ENCODE assay signal across 15 mouse cellular contexts in the genomic region with DNA sequence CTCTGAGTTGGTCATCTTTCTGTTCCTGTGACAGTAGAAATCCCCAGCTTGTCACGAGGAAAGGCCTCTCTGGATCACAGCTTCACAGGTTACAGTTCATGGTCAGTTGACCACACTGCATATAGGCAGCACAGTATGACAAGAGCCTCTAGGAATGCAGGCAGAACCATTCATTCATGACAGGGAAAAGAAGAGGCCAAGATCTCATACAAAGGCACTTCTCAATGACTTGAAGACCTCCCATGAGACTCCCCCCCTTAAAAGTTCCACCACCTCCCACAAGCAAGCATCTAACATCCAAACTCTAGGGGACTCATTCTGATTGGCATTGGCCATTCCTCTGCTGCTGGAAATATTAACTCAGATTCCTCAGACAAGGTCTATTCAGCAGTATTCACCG. TPM values are rescaled to one million over a fixed set of nuclear protein-coding genes. Genes with fewer than 3 reads are reported as not detected.
DNase-seq lines count a peak whose midpoint lies in the region; ATAC-seq and TF ChIP-seq lines count a peak whose summit lies in the region.
"Had no signal": no experiment of that assay in that cellular context is flagged by ENCODE, and none has a peak within 500 bp of the region (broad histone marks: within the 10 kb centered on the region; RNA-seq: fewer than 3 reads in every experiment).

No protein-coding gene starts in this region.

- no peaks in the 10 kb centered on the region for H3K9me3 ChIP-seq in heart, embryonic 15.5 days (replicated peaks)
- H3K9me3 ChIP-seq in heart, embryonic 11.5 days (replicated peaks; ENCODE audit: control insufficient read depth, low read length), result no peaks in the 10 kb centered on the region
- no peaks in the 10 kb centered on the region for H3K9me3 ChIP-seq in limb, embryonic 12.5 days
- no peaks in the 10 kb centered on the region for H3K9me3 ChIP-seq in midbrain, embryonic 14.5 days (ENCODE audit: control insufficient read depth, low read length)
- H3K9me3 ChIP-seq: G1E; midbrain, embryonic 13.5 days; neural tube, embryonic 12.5 days had no signal

- no peaks in the 10 kb centered on the region for H3K36me3 ChIP-seq in heart, embryonic 15.5 days
- H3K36me3 ChIP-seq in heart, embryonic 11.5 days (ENCODE audit: control insufficient read depth, insufficient read depth, low read length), result no peaks in the 10 kb centered on the region
- H3K36me3 ChIP-seq in limb, embryonic 12.5 days, result no peaks in the 10 kb centered on the region
- no peaks in the 10 kb centered on the region for H3K36me3 ChIP-seq in midbrain, embryonic 14.5 days (ENCODE audit: control insufficient read depth, insufficient read depth, low read length)
- H3K36me3 ChIP-seq: G1E; midbrain, embryonic 13.5 days; neural tube, embryonic 12.5 days had no signal

- ATAC-seq in heart, embryonic 15.5 days (replicated peaks; ENCODE audit: insufficient number of reproducible peaks, insufficient read depth, low FRiP score, low read depth), result no peak
- ATAC-seq in heart, embryonic 11.5 days (replicated peaks; ENCODE audit: insufficient number of reproducible peaks, low FRiP score, low TSS enrichment), result no peak
- ATAC-seq in limb, embryonic 12.5 days (ENCODE audit: insufficient number of reproducible peaks, insufficient read depth, low FRiP score, low TSS enrichment, low read depth), result no peak; the same call in 1 of the 2 replicates
- ATAC-seq in midbrain, embryonic 14.5 days (ENCODE audit: low FRiP score, low TSS enrichment), result no peak

- TF ChIP-seq POLR2A in cerebellum, adult 2 months (IDR thresholded peaks at IDR 0.05; ENCODE audit: borderline replicate concordance, insufficient read depth, low read length), result no peak

- no peak for TF ChIP-seq CTCF in cerebellum, adult 2 months (IDR thresholded peaks at IDR 0.05; ENCODE audit: borderline replicate concordance, insufficient read depth, low read depth, low read length)

- peak overlapping the region; percentile 43 for H3K27ac ChIP-seq in heart, embryonic 15.5 days
- H3K27ac ChIP-seq in heart, embryonic 11.5 days (ENCODE audit: low read depth, low read length), result no peak overlapping the region
- H3K27ac ChIP-seq in limb, embryonic 12.5 days, result peak overlapping the region; percentile 78
- H3K27ac ChIP-seq in cerebellum, adult 2 months (ENCODE audit: insufficient read depth, low read length), result no peak overlapping the region
- no peak overlapping the region for H3K27ac ChIP-seq in midbrain, embryonic 14.5 days (replicated peaks; ENCODE audit: low read depth, low read length)
- H3K27ac ChIP-seq: macrophage; midbrain, embryonic 13.5 days; neural tube, embryonic 12.5 days had no signal

- peaks cover 22% of the 10 kb centered on the region for H3K4me1 ChIP-seq in heart, embryonic 15.5 days (replicated peaks)
- no peaks in the 10 kb centered on the region for H3K4me1 ChIP-seq in heart, embryonic 11.5 days (ENCODE audit: control insufficient read depth, insufficient read depth, low read length)
- H3K4me1 ChIP-seq in limb, embryonic 12.5 days (replicated peaks), result peaks cover 19% of the 10 kb centered on the region
- no peaks in the 10 kb centered on the region for H3K4me1 ChIP-seq in cerebellum, adult 2 months (ENCODE audit: control insufficient read depth, insufficient read depth, low read length)
- H3K4me1 ChIP-seq in midbrain, embryonic 14.5 days (ENCODE audit: control insufficient read depth, insufficient read depth, low read length), result no peaks in the 10 kb centered on the region
- H3K4me1 ChIP-seq: neural tube, embryonic 12.5 days had no signal

- no peak overlapping the region for H3K4me2 ChIP-seq in heart, embryonic 15.5 days
- H3K4me2 ChIP-seq in heart, embryonic 11.5 days, result no peak overlapping the region
- no peak overlapping the region for H3K4me2 ChIP-seq in limb, embryonic 12.5 days
- H3K4me2 ChIP-seq in midbrain, embryonic 14.5 days (ENCODE audit: low read length), result no peak overlapping the region
- H3K4me2 ChIP-seq: midbrain, embryonic 13.5 days; neural tube, embryonic 12.5 days had no signal

- H3K9ac ChIP-seq in heart, embryonic 15.5 days, result no peak overlapping the region
- H3K9ac ChIP-seq in heart, embryonic 11.5 days (ENCODE audit: low read depth, low read length), result no peak overlapping the region
- H3K9ac ChIP-seq in limb, embryonic 12.5 days (replicated peaks), result no peak overlapping the region
- no peak overlapping the region for H3K9ac ChIP-seq in midbrain, embryonic 14.5 days (replicated peaks; ENCODE audit: low read length)
- H3K9ac ChIP-seq: midbrain, embryonic 13.5 days; neural tube, embryonic 12.5 days had no signal

- peak; percentile 18 for DNase-seq in retina, postnatal 1 day
- DNase-seq in retina, embryonic 14.5 days (ENCODE audit: low spot score), result no peak
- no peak for DNase-seq in cerebellum, adult 2 months
- no peak for DNase-seq in c-Kit-positive CD71-positive TER-119-positive erythroid progenitor cells, embryonic 14.5 days (ENCODE audit: low spot score)
- no peak for DNase-seq in midbrain, embryonic 14.5 days
- DNase-seq: cerebellum, adult 8-10 months; spleen, adult 18-20 months had no signal

- no peak overlapping the region for H3K4me3 ChIP-seq in heart, embryonic 15.5 days
- no peak overlapping the region for H3K4me3 ChIP-seq in heart, embryonic 11.5 days (ENCODE audit: low read depth, low read length)
- no peak overlapping the region for H3K4me3 ChIP-seq in limb, embryonic 12.5 days (replicated peaks)
- H3K4me3 ChIP-seq in cerebellum, adult 2 months (replicated peaks; ENCODE audit: insufficient read depth, low read depth, low read length), result no peak overlapping the region
- H3K4me3 ChIP-seq in midbrain, embryonic 14.5 days (replicated peaks; ENCODE audit: low read depth, low read length), result no peak overlapping the region
- H3K4me3 ChIP-seq: midbrain, embryonic 13.5 days; neural tube, embryonic 12.5 days had no signal

- no peaks in the 10 kb centered on the region for H3K27me3 ChIP-seq in heart, embryonic 15.5 days
- no peaks in the 10 kb centered on the region for H3K27me3 ChIP-seq in heart, embryonic 11.5 days (ENCODE audit: control insufficient read depth, insufficient read depth, low read length)
- H3K27me3 ChIP-seq in limb, embryonic 12.5 days, result no peaks in the 10 kb centered on the region
- no peaks in the 10 kb centered on the region for H3K27me3 ChIP-seq in cerebellum, adult 2 months (ENCODE audit: control insufficient read depth, insufficient read depth, low read length)
- no peaks in the 10 kb centered on the region for H3K27me3 ChIP-seq in midbrain, embryonic 14.5 days (ENCODE audit: control insufficient read depth, insufficient read depth, low read length)
- H3K27me3 ChIP-seq: midbrain, embryonic 13.5 days; neural tube, embryonic 12.5 days had no signal

- 54% methylated on average over 2 of the region's 2 CpGs for WGBS in heart, embryonic 15.5 days
- 72% methylated on average over 2 of the region's 2 CpGs for WGBS in heart, embryonic 11.5 days (ENCODE audit: insufficient replicate concordance)
- WGBS in limb, embryonic 12.5 days, result 89% methylated on average over 2 of the region's 2 CpGs
- 51% methylated on average over 2 of the region's 2 CpGs for WGBS in cerebellum, adult 2 months
- WGBS in midbrain, embryonic 14.5 days, result 43% methylated on average over 2 of the region's 2 CpGs

RNA-seq across cellular contexts. Expression of gene Zxdc, which starts 9.8 kb away (rescaled TPM):
- polyA plus RNA-seq in heart, embryonic 15.5 days (2015; fragmentation: Nextera tagmentation; extraction: Ambion mirVana), result 5.5 and 8.1 TPM in 2 replicates
- polyA plus RNA-seq in heart, embryonic 11.5 days (2014; fragmentation: Nextera tagmentation; extraction: Ambion mirVana), result 5.3 and 5.6 TPM in 2 replicates
- 9.9 and 12.1 TPM in 2 replicates for polyA plus RNA-seq in limb, embryonic 12.5 days (2016; fragmentation: Nextera tagmentation; extraction: Ambion mirVana)
- polyA plus RNA-seq in cerebellum, adult 2 months (2012; rRNA removed), result 20.3 and 21.5 TPM in 2 replicates
- polyA plus RNA-seq in midbrain, embryonic 14.5 days (2014; fragmentation: Nextera tagmentation; extraction: Ambion mirVana), result 15.3 and 16.2 TPM in 2 replicates

RNA-seq across cellular contexts. Expression of gene Uroc1, which starts 26.4 kb away (rescaled TPM):
- polyA plus RNA-seq in heart, embryonic 15.5 days (2015; fragmentation: Nextera tagmentation; extraction: Ambion mirVana), result 0.15 TPM in 1 of 2 replicates, not detected in the other
- not detected in 2 replicates for polyA plus RNA-seq in heart, embryonic 11.5 days (2014; fragmentation: Nextera tagmentation; extraction: Ambion mirVana)
- 0.06 TPM in 2 replicates for polyA plus RNA-seq in limb, embryonic 12.5 days (2016; fragmentation: Nextera tagmentation; extraction: Ambion mirVana)
- polyA plus RNA-seq in cerebellum, adult 2 months (2012; rRNA removed), result not detected in 2 replicates
- polyA plus RNA-seq in midbrain, embryonic 14.5 days (2014; fragmentation: Nextera tagmentation; extraction: Ambion mirVana), result not detected in 2 replicates
- polyA plus RNA-seq: G1E; macrophage; midbrain, embryonic 13.5 days; neural tube, embryonic 12.5 days had no signal

RNA-seq across cellular contexts. Expression of gene Chst13, which starts 34.5 kb away (rescaled TPM):
- 0.14 TPM in 1 of 2 replicates, not detected in the other for polyA plus RNA-seq in heart, embryonic 15.5 days (2015; fragmentation: Nextera tagmentation; extraction: Ambion mirVana)
- 0.25 and 0.30 TPM in 2 replicates for polyA plus RNA-seq in heart, embryonic 11.5 days (2014; fragmentation: Nextera tagmentation; extraction: Ambion mirVana)
- not detected in 2 replicates for polyA plus RNA-seq in limb, embryonic 12.5 days (2016; fragmentation: Nextera tagmentation; extraction: Ambion mirVana)
- polyA plus RNA-seq in cerebellum, adult 2 months (2012; rRNA removed), result not detected in 2 replicates
- polyA plus RNA-seq in midbrain, embryonic 14.5 days (2014; fragmentation: Nextera tagmentation; extraction: Ambion mirVana), result 0.22 TPM in 1 of 2 replicates, not detected in the other
- polyA plus RNA-seq: macrophage; midbrain, embryonic 13.5 days; neural tube, embryonic 12.5 days had no signal

RNA-seq across cellular contexts. Expression of gene BC048671, which starts 58.4 kb away (rescaled TPM):
- polyA plus RNA-seq in heart, embryonic 15.5 days (2015; fragmentation: Nextera tagmentation; extraction: Ambion mirVana), result not detected in 2 replicates
- not detected in 2 replicates for polyA plus RNA-seq in heart, embryonic 11.5 days (2014; fragmentation: Nextera tagmentation; extraction: Ambion mirVana)
- not detected in 2 replicates for polyA plus RNA-seq in limb, embryonic 12.5 days (2016; fragmentation: Nextera tagmentation; extraction: Ambion mirVana)
- not detected in 2 replicates for polyA plus RNA-seq in cerebellum, adult 2 months (2012; rRNA removed)
- polyA plus RNA-seq in midbrain, embryonic 14.5 days (2014; fragmentation: Nextera tagmentation; extraction: Ambion mirVana), result not detected in 2 replicates
- polyA plus RNA-seq: G1E; macrophage; midbrain, embryonic 13.5 days; neural tube, embryonic 12.5 days; urinary bladder, adult 2 months had no signal

Comparison
In these comparisons a context has a peak if more than half of its experiments do, and no peak if none do; other contexts are left out.
1. H3K27ac ChIP-seq: peak in heart, embryonic 15.5 days (single experiment) and limb, embryonic 12.5 days (single experiment); none in heart, embryonic 11.5 days (single experiment), cerebellum, adult 2 months (single experiment) and midbrain, embryonic 14.5 days (single experiment).